ENCODE assay signal across 11 mouse cellular contexts in genomic region chr3:122064556-122065410, GRCm38 (mm10). TPM values are rescaled to one million over a fixed set of nuclear protein-coding genes. Genes with fewer than 3 reads are reported as not detected.
DNase-seq lines count a peak whose midpoint lies in the region; ATAC-seq and TF ChIP-seq lines count a peak whose summit lies in the region.
"Had no signal": no experiment of that assay in that cellular context is flagged by ENCODE, and none has a peak within 500 bp of the region (broad histone marks: within the 10 kb centered on the region; RNA-seq: fewer than 3 reads in every experiment).

No protein-coding gene starts in this region.

- no peaks in the 10 kb centered on the region for H3K27me3 ChIP-seq in C2C12 (ENCODE audit: control insufficient read depth, insufficient read depth, insufficient read length)
- H3K27me3 ChIP-seq in heart, embryonic 16.5 days (ENCODE audit: control insufficient read depth, insufficient read depth, low read length): no peaks in the 10 kb centered on the region
- no peaks in the 10 kb centered on the region for H3K27me3 ChIP-seq in limb, embryonic 11.5 days (ENCODE audit: control insufficient read depth, insufficient read depth, low read length)

- 34% methylated on average over 13 of the region's 13 CpGs for WGBS in heart, embryonic 16.5 days
- WGBS in limb, embryonic 11.5 days: 48% methylated on average over 13 of the region's 13 CpGs

- no peak for TF ChIP-seq CTCF in C2C12 (IDR thresholded peaks at IDR 0.05; ENCODE audit: control insufficient read depth, insufficient read depth, insufficient read length)

- no peak overlapping the region for H3K4me3 ChIP-seq in C2C12 (ENCODE audit: insufficient read depth, poor library complexity, severe bottlenecking)
- H3K4me3 ChIP-seq in heart, embryonic 16.5 days (ENCODE audit: low read length): no peak overlapping the region
- no peak overlapping the region for H3K4me3 ChIP-seq in limb, embryonic 11.5 days (ENCODE audit: low read depth, low read length)
- H3K4me3 ChIP-seq: forebrain, embryonic 10.5 days had no signal

- H3K79me2 ChIP-seq in C2C12 (ENCODE audit: control insufficient read depth, insufficient read depth): no peaks in the 10 kb centered on the region

- DNase-seq in adrenal gland, postnatal 10 days: peak; percentile 55
- DNase-seq in limb, embryonic 11.5 days (ENCODE audit: low spot score): no peak
- no peak for DNase-seq in spleen, adult 12 weeks (ENCODE audit: low spot score)
- DNase-seq in retina, embryonic 14.5 days (ENCODE audit: low spot score): no peak
- DNase-seq in c-Kit-positive CD71-positive TER-119-positive erythroid progenitor cells, embryonic 14.5 days (ENCODE audit: low spot score): no peak
- no peak for DNase-seq in left cerebral cortex, postnatal 25 days (ENCODE audit: low spot score in 2 of 2)
- DNase-seq: right cerebral cortex, postnatal 4 days had no signal

- ATAC-seq in heart, embryonic 16.5 days (replicated peaks; ENCODE audit: extremely low read depth, insufficient read depth, low FRiP score): peak; percentile 79
- ATAC-seq in limb, embryonic 11.5 days (ENCODE audit: insufficient number of reproducible peaks, low FRiP score, low TSS enrichment, low read depth): peak; percentile 17; the same call in 1 of the 2 replicates

- H3K9me3 ChIP-seq in heart, embryonic 16.5 days (replicated peaks; ENCODE audit: control insufficient read depth, low read length): no peaks in the 10 kb centered on the region
- no peaks in the 10 kb centered on the region for H3K9me3 ChIP-seq in limb, embryonic 11.5 days (ENCODE audit: control insufficient read depth, low read length)
- H3K9me3 ChIP-seq: forebrain, embryonic 10.5 days had no signal

- intact Hi-C loops in left cerebral cortex, postnatal 25 days (cut with DNase I): no loop called here

- no peak overlapping the region for H3K4me2 ChIP-seq in heart, embryonic 16.5 days (ENCODE audit: low read depth, low read length)
- no peak overlapping the region for H3K4me2 ChIP-seq in limb, embryonic 11.5 days (ENCODE audit: low read depth, severe bottlenecking)

- no peaks in the 10 kb centered on the region for H3K79me3 ChIP-seq in C2C12 (ENCODE audit: low read depth)

- H3K9ac ChIP-seq in heart, embryonic 16.5 days (ENCODE audit: low read length): no peak overlapping the region
- no peak overlapping the region for H3K9ac ChIP-seq in limb, embryonic 11.5 days (ENCODE audit: low read length)

- peaks cover 9% of the 10 kb centered on the region for H3K4me1 ChIP-seq in heart, embryonic 16.5 days (ENCODE audit: control insufficient read depth, insufficient read depth, low read length)
- 0 out of 2 replicates have a peak, but pooled peaks cover 3% of the 10 kb centered on the region for H3K4me1 ChIP-seq in limb, embryonic 11.5 days (ENCODE audit: control insufficient read depth, insufficient read depth, low read length)
- H3K4me1 ChIP-seq: forebrain, embryonic 10.5 days had no signal

- no peak overlapping the region for H3ac ChIP-seq in C2C12 (ENCODE audit: control insufficient read depth, insufficient read length, low read depth)

- no peaks in the 10 kb centered on the region for H3K36me3 ChIP-seq in C2C12 (ENCODE audit: control insufficient read depth, insufficient read depth)
- no peaks in the 10 kb centered on the region for H3K36me3 ChIP-seq in heart, embryonic 16.5 days (ENCODE audit: control insufficient read depth, insufficient read depth)
- H3K36me3 ChIP-seq in limb, embryonic 11.5 days (ENCODE audit: control insufficient read depth, insufficient read depth, low read length): no peaks in the 10 kb centered on the region
- H3K36me3 ChIP-seq: forebrain, embryonic 10.5 days had no signal

- peak overlapping the region; percentile 85 for H3K27ac ChIP-seq in heart, embryonic 16.5 days (ENCODE audit: low read length)
- no peak overlapping the region for H3K27ac ChIP-seq in limb, embryonic 11.5 days (replicated peaks; ENCODE audit: low read depth, low read length)
- H3K27ac ChIP-seq: forebrain, embryonic 10.5 days; macrophage had no signal

TF ChIP-seq in C2C12, 6 proteins besides CTCF, POLR2A, EP300 and RAD21:
- TF ChIP-seq MYOD1 (IDR thresholded peaks at IDR 0.05; ENCODE audit: control insufficient read depth, insufficient read length, low read depth) (peak; percentile 59), MYOG (IDR thresholded peaks at IDR 0.05; ENCODE audit: control insufficient read depth, extremely low read depth, insufficient read length) (no peak)

RNA-seq across cellular contexts. Expression of gene Abca4, which starts 20.5 kb away (rescaled TPM):
- 0.02 TPM for polyA plus RNA-seq in C2C12 (2012; fragmentation: generic; extraction: Trizol)
- total RNA-seq in adrenal gland, postnatal 10 days (2021): 1 to 10 TPM; 1.8 to 2.7 TPM
- polyA plus RNA-seq in heart, embryonic 16.5 days (2015; fragmentation: Nextera tagmentation; extraction: Ambion mirVana): 3.4 and 3.5 TPM in 2 replicates
- polyA plus RNA-seq in limb, embryonic 11.5 days (2014; fragmentation: Nextera tagmentation; extraction: Ambion mirVana): 2.0 and 2.4 TPM in 2 replicates
- 1 to 10 TPM; 2.8 to 3.4 TPM for total RNA-seq in left cerebral cortex, postnatal 25 days (2021)
- polyA plus RNA-seq: macrophage had no signal
